Mouse (Mus musculus): ENCODE measurements around the gene Mrpl2.
A peak's percentile ranks its signal among the peaks of the same experiment; 100 is the strongest.

Gene Mrpl2

GRCm38 (mm10) chr17:46627409-46627808, 18.6 kb upstream of the Mrpl2 start:
- no peak for DNase-seq (ENCODE audit: low spot score)

DNA sequence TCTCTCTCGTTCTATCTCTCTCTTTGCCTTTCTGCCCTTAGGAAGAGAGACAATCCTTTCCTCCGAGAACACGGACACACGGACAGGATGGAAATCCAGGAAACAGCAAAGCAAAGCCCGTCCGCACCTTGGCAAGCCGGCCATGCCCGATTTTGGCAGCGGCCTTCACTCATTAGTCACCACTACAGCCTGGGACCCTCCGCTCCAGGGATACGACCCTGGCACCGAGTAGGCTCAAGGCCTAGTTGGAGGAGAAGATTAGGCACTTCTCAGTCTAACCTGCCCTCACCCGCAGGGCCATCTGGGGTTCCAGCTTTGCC, 17.6 kb upstream of the Mrpl2 start:
- DNase-seq (ENCODE audit: low spot score): no peak

- peak; percentile 92 for DNase-seq (ENCODE audit: low spot score)
Measured at GRCm38 (mm10) chr17:46628791-46629684, 17.0 kb upstream of the Mrpl2 start, which contains the start of gene Ptk7. Gene Ptk7, minus strand, starts transcription at chr17:46629504.

DNA sequence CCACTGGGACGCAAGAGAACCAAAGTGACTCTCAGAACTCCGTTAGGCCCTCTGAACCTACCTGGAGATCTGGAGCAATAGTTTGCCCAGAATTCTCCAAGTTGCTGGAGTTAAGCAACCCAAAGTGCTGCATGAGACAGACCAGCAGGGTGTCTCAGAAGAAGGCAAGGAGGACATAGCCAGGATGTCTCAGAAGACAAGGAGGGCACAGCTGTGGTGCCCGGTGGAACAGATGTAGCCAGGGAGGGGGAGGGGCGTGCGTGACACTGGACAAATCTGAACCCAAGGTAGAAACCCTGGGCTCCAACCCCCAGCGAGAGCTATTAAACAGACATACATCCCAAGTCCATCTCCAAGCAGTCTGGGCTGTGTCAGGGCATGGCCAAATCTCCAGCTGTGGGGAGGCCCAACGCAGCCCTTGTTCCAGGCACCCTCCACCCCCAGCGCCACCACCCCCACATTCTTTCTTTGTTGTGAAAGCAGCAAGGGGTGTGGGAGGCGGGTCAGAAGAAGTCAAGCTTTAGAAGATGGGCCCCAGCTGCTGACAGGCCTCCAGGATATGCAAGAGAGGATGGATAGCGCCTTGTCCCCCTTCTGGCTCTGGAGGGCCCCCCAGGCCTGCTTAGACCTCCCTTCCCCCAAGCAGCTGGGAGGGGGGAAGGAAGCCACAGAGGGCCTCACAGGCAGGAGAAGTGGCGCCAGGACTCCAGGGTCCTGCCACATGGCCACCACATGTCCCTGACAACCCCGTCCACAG, 16.2 kb upstream of the Mrpl2 start:
- peak; percentile 59 for DNase-seq (ENCODE audit: low spot score)

- DNase-seq (ENCODE audit: low spot score): no peak
Measured at GRCm38 (mm10) chr17:46636831-46637523, 9.1 kb upstream of the Mrpl2 start.

- DNase-seq (ENCODE audit: low spot score): no peak
Measured at GRCm38 (mm10) chr17:46639929-46640328, 6.1 kb upstream of the Mrpl2 start.

DNA sequence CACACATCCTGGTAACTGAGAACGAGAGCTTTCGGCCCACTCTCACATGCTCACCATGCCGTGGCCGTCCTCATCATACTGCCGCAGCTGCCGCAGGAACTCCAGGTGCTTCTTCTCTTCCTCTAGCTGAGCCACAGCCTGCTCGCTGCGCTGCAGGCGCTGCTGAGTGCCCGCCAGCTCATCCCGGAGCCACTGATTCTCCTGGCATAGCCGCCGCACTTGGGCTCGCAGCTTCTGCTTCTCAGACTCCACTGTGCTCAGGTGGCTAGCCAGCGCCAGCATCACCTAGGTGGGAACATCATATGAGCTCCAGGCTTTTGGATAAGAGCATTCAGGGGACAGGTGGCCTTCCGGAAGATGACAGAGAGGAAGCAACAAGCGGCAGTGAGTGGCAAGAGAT, 4.0 kb upstream of the Mrpl2 start:
- DNase-seq (ENCODE audit: low spot score): no peak

DNA sequence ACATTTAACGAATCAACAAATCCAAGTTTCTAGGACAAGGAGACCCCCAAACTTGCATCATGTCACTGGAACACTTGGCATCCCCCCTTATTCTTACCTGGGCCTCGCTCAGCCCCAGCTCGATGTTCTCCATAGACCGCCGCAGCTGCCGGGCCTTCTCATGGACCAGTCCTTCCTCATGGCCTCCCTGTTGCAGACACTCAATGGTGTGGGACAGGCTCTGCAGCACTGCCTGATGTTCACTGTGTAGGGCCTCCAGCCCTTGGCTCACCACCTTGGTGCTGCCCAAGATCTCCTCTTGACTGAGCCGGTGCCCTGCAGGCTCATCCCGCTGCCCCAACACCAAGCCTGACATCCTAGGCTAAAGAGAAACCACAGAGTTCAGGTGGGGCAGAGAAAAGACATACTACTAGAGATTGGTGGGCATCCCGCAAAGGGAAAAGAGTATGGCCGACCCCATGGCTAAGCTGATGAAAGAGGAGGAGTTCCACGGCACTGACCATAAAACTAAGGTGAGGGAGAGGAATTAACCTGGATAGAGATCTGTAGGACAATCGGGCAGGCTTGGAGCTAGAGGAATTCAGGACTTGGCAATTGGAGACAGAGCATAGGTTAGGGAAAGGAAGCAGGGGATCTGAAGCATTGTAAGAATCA, 1.8 kb upstream of the Mrpl2 start:
- DNase-seq (ENCODE audit: low spot score): no peak

DNA sequence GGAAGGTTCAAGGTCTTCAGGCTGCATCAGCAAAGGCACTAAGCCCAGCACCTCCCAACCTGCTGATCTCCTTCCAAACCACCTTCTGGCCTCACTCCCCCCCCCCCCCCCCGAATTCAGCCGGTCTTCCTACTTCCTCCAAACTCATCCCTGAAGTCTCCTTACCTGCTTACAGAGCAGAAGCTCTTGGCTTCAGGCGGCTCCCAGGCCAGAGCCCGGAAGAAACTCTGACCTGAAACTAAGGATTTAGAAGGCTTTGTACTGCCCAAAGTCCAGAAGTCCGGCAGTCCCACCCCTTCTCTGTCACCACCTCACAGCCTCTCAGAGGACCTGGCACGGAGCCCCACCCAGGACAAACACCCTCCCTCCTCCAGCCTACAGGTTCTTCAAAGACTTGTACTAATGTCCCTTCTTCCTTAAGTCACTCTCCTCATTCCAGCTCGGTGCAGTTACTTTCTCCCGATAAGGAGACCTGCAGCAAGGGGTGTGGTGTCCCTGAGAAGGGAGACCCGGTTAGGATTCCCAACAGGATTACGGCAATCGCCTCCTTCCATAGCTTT, 1.0 kb upstream of the Mrpl2 start:
- peak; percentile 87 for DNase-seq (ENCODE audit: low spot score)

DNA sequence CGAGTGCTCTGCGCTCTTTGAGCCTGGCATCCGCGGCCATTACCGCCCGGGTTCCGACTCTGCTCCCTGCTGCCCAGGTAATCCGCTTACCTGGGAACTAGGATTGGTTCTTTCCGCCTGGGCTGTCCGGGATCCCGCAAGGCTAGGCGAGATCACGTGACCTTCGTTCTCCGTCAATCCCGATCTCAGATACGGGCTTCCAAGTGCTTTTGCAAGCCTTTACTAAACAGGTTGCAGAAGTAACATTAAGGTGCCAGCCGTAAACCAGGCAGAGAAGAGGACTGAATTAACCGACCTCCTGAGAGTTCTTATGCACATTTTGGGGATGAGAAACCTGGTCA, 263 bp downstream of the Mrpl2 start:
- no peak for DNase-seq (ENCODE audit: low spot score)

GRCm38 (mm10) chr17:46647279-46647678, 1.2 kb downstream of the Mrpl2 start:
- no peak for DNase-seq (ENCODE audit: low spot score)

DNA sequence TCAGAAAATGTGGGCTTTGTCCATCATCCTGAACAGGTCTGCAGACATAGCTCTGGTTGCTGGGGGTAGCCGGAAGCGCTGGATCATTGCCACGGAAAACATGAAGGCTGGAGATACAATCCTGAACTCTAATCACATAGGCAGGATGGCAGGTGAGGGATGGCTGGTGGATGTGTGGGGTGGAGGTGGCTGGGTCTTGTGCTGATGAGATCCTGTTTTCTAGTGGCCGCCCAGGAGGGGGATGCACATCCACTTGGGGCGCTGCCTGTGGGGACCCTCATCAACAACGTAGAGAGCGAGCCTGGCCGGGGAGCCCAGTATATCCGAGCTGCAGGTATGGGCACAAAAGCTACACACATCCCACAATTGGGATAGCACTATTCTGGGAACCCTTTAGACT, 2.4 kb downstream of the Mrpl2 start:
- no peak for DNase-seq (ENCODE audit: low spot score)

DNA sequence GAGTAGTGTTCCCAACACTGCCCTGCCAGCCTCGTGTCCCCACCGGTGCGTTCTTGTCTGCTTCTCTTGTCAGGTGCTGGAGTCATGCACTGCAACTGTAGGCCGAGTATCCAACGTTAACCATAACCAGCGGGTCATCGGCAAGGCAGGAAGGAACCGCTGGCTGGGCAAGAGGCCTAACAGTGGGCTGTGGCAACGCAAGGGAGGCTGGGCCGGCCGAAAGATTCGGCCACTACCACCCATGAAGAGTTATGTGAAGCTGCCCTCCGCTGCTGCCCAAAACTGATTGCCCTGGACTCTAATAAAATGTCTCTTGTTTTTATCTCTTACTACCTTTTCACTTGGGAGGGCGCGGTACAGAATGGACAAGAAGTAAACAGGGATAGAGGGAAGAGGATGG, 3.8 kb downstream of the Mrpl2 start:
- no peak for DNase-seq (ENCODE audit: low spot score)

- DNase-seq (ENCODE audit: low spot score): peak; percentile 96
Measured at GRCm38 (mm10) chr17:46650232-46651031, 4.4 kb downstream of the Mrpl2 start, which contains the start of gene Cul7. Gene Cul7, plus strand, starts transcription at chr17:46650337.

GRCm38 (mm10) chr17:46651292-46651691, 5.3 kb downstream of the Mrpl2 start:
- DNase-seq (ENCODE audit: low spot score): no peak

DNA sequence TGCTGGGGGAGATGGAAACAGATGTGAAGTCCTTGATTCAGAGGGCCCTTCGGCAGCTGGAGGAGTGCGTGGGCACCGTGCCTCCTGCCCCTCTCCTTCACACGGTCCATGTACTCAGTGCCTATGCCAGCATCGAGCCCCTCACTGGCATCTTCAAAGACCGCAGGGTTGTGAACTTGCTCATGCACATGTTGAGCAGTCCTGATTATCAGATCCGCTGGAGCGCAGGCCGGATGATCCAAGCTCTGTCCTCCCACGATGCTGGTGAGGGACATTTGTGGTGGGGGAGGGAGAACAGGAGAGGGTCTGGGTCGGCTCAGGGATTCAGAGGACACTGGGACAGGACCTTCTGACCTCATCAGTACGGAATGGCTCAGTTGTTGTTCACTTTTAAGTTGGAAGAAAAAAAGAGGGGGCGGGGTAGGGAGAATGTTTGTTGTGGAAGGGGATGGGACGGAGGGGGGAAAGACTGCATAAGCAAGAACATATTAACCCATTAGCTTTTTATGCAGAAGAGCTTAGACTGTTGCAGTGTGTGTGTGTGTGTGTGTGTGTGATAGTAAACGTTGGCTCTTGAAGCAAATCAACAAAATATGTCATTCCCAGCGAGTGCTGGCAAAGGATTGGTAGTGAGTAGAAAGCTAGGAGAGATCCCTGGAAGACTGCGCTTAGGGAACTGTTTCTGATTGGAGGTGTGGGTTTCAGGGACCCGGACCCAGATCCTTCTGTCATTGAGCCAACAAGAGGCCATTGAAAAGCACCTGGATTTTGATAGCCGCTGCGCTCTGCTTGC, 5.9 kb downstream of the Mrpl2 start:
- peak; percentile 50 for DNase-seq (ENCODE audit: low spot score)

- peak; percentile 84 for DNase-seq (ENCODE audit: low spot score)
Measured at GRCm38 (mm10) chr17:46656054-46656453, 10.0 kb downstream of the Mrpl2 start.

GRCm38 (mm10) chr17:46661351-46661750, 15.3 kb downstream of the Mrpl2 start:
- no peak for DNase-seq (ENCODE audit: low spot score)

- DNase-seq (ENCODE audit: low spot score): no peak
Measured at GRCm38 (mm10) chr17:46661981-46662380, 16.0 kb downstream of the Mrpl2 start.

- no peak for DNase-seq (ENCODE audit: low spot score)
Measured at GRCm38 (mm10) chr17:46662730-46663129, 16.7 kb downstream of the Mrpl2 start.
